Mouse (Mus musculus): Measurements from ENCODE around the gene Fkbp3.

Gene Fkbp3

DNA sequence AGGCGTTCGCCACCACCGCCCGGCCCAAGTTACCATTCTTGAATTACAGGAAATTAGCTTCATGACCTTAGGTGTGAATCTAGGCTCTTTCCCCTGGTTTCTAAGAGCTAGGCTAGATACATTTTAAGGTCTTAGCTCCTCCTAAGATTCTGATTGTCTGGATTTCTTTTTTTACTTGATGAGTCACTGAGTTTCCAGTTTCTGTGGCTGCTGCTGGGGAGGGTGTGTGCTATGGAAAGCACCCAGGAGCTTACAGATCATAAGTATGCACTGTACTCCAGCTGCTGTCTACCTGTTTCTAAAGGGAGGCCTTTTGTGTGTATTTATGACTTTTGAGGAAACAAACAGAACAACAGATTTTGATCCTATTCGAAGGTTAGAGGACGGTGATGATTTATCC, 51.0 kb downstream of the Fkbp3 start:
- no peak for DNase-seq
